Mouse (Mus musculus) limb, embryonic 15.5 days (tissue): ENCODE data around the gene Gpr35. TPM values are rescaled to one million over a fixed set of nuclear protein-coding genes. Genes with fewer than 3 reads are reported as not detected.
"Not testable (repeated sequence)": the region's sequence is repeated elsewhere in the genome, so short reads cannot be mapped to it uniquely, and the experiment has no call there.

ENCODE experiments used
- ATAC-seq: fragments of 200-750 bp; cut with Nextera tagmentation; 2 replicates; pipeline ENCODE4 v1.8.0; 2017; ENCODE audit warnings: low read depth, moderate TSS enrichment; ENCODE audit not compliant: insufficient number of reproducible peaks, low FRiP score, low TSS enrichment
- H3K27ac ChIP-seq: fragments of 300-500 bp; sonication (generic); 2 replicates; pipeline ENCODE4 v1.5.1; 2015; ENCODE audit warnings: moderate library complexity, mild to moderate bottlenecking, inconsistent platforms
- H3K27me3 ChIP-seq: fragments of 300-500 bp; sonication (generic); 2 replicates; pipeline ENCODE4 v1.6.1; 2015; ENCODE audit warnings: inconsistent platforms
- H3K36me3 ChIP-seq: fragments of 300-500 bp; sonication (generic); 2 replicates; pipeline ENCODE4 v1.6.1; 2015; ENCODE audit warnings: inconsistent platforms
- H3K4me1 ChIP-seq: fragments of 300-500 bp; sonication (generic); 2 replicates; pipeline ENCODE4 v1.6.1; 2015; ENCODE audit warnings: inconsistent platforms
- H3K4me2 ChIP-seq: fragments of 300-500 bp; sonication (generic); 2 replicates; pipeline ENCODE4 v1.6.1; 2015; ENCODE audit warnings: mild to moderate bottlenecking, inconsistent platforms
- H3K4me3 ChIP-seq: fragments of 300-500 bp; sonication (generic); 2 replicates; pipeline ENCODE4 v1.5.1; 2015; ENCODE audit warnings: mild to moderate bottlenecking, inconsistent platforms
- H3K9ac ChIP-seq: fragments of 300-500 bp; sonication (generic); 2 replicates; pipeline ENCODE4 v1.6.1; 2015; ENCODE audit warnings: inconsistent platforms
- H3K9me3 ChIP-seq: fragments of 300-500 bp; sonication (generic); 2 replicates; pipeline ENCODE4 v1.6.1; 2016; ENCODE audit warnings: inconsistent platforms
- WGBS: fragments of 180-500 bp; shearing (Covaris S2); methylation state at CpG from one replicate; pipeline ENCODE4 v1.1.7; 2015; 5-methylcytosine and 5-hydroxymethylcytosine counted together
- polyA plus RNA-seq: library from polyadenylated mRNA; unstranded; fragments of >200 nt; fragmentation: Nextera tagmentation; extraction: Ambion mirVana; gene quantifications from 2 replicates; pipeline ENCODE4 v1.2.1, GENCODE M21; 2015

Gpr35 gene
- polyA plus RNA-seq, 1 experiment from 2014 or later: 2.5 TPM

DNA sequence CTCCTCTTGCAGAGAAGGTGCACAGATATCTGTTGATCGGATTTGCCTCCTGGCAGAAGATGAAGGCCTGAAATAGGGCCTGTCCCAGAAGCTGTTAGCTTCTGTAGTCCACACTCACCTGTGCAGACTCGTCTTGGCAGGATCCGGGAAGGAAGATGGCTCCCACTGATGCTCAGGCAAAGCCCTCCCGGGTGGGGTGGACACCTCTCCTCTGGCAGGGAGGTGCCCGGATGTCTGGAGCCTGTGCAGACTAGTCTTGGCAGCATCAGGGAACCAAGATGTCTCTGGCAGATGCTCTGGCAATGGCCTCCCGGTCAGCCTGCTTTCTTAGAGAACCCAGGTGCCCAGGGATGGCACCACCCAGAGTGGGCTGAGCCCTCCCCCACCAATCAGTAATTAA lies 20.1 kb downstream of the Gpr35 start:
- WGBS: 81% methylated on average over 6 of the region's 6 CpGs
- not testable (repeated sequence) for ATAC-seq, H3K27me3 ChIP-seq, H3K4me1 ChIP-seq, H3K36me3 ChIP-seq, H3K9ac ChIP-seq, H3K27ac ChIP-seq, H3K9me3 ChIP-seq, H3K4me3 ChIP-seq, H3K4me2 ChIP-seq

- no peak overlapping the region for H3K27ac ChIP-seq
- no peaks in the 10 kb centered on the region for H3K4me1 ChIP-seq
- no peak overlapping the region for H3K9ac ChIP-seq
- H3K9me3 ChIP-seq: no peaks in the 10 kb centered on the region
- H3K4me3 ChIP-seq: no peak overlapping the region
- H3K4me2 ChIP-seq: no peak overlapping the region
- WGBS: 81% methylated on average over 7 of the region's 7 CpGs
- H3K27me3 ChIP-seq: no peaks in the 10 kb centered on the region
- no peak for ATAC-seq
- H3K36me3 ChIP-seq: no peaks in the 10 kb centered on the region
These were observed 21.5 kb downstream of the Gpr35 start for GRCm38 (mm10) chr1:92971879-92972795.

DNA sequence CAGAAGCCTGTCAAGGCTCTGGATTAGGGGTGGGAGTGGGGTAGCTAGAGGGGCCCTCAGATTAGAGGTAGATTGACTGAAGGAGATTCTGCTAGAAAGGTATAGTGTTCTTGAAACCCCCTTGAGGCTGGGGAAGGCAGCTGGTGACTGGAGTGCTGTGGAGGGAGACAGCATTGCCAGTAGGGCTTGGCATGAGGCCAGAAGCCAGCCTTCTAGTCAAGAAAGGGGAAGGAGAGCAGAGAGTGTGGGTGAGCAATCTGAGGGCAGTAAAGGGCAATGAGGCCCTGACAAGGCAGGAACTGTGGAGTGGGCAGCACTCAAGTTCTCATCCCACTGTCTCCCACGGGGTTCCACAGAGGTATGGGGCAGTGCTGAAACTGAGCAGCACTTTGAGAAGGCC lies 22.2 kb downstream of the Gpr35 start:
- no peaks in the 10 kb centered on the region for H3K27me3 ChIP-seq
- H3K4me3 ChIP-seq: no peak overlapping the region
- H3K9ac ChIP-seq: no peak overlapping the region
- H3K9me3 ChIP-seq: no peaks in the 10 kb centered on the region
- no peak overlapping the region for H3K27ac ChIP-seq
- H3K4me1 ChIP-seq: no peaks in the 10 kb centered on the region
- no peak for ATAC-seq
- WGBS: 57% methylated on average over 1 of the region's 1 CpGs
- no peaks in the 10 kb centered on the region for H3K36me3 ChIP-seq
- no peak overlapping the region for H3K4me2 ChIP-seq

DNA sequence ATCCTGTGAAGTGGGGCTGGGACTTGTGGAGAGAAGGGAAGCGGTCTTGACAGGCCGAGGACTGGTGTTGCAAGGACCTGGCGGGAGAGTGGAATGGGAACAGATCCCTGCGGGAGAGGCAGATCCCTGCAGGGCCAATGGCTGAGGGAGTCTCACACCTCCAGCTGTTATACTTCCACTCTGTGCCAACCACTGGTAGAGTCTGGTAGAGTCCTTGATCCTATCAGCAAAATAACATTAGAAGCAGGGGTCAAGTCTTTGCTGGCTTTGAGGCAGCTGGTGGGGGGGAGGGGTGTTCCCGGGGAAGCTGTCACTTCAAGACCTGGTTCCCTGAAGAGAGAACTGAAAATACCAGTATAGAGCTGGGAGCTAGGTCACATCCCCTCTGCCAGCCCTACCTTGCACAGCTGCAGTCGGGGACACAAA lies 25.5 kb downstream of the Gpr35 start:
- Histone ChIP-seq H3K4me2 (no peak overlapping the region), H3K4me1 (peaks cover 6% of the 10 kb centered on the region), H3K9ac (no peak overlapping the region), H3K36me3 (no peaks in the 10 kb centered on the region), H3K4me3 (no peak overlapping the region), H3K9me3 (no peaks in the 10 kb centered on the region), H3K27ac (no peak overlapping the region), H3K27me3 (no peaks in the 10 kb centered on the region)
- no peak for ATAC-seq
- 39% methylated on average over 6 of the region's 6 CpGs for WGBS

GRCm38 (mm10) chr1:92978645-92979044 lies 28.0 kb downstream of the Gpr35 start:
- no peak overlapping the region for H3K4me2 ChIP-seq
- H3K27me3 ChIP-seq: no peaks in the 10 kb centered on the region
- 37% methylated on average over 7 of the region's 7 CpGs for WGBS
- no peak for ATAC-seq
- H3K4me1 ChIP-seq: peaks cover 6% of the 10 kb centered on the region
- H3K36me3 ChIP-seq: no peaks in the 10 kb centered on the region
- no peak overlapping the region for H3K4me3 ChIP-seq
- no peaks in the 10 kb centered on the region for H3K9me3 ChIP-seq
- no peak overlapping the region for H3K27ac ChIP-seq
- no peak overlapping the region for H3K9ac ChIP-seq

GRCm38 (mm10) chr1:92979073-92979602 lies 28.5 kb downstream of the Gpr35 start:
- Histone ChIP-seq H3K4me2 (no peak overlapping the region), H3K27me3 (no peaks in the 10 kb centered on the region), H3K9ac (no peak overlapping the region), H3K4me3 (no peak overlapping the region), H3K36me3 (no peaks in the 10 kb centered on the region), H3K9me3 (no peaks in the 10 kb centered on the region), H3K4me1 (peaks cover 6% of the 10 kb centered on the region), H3K27ac (no peak overlapping the region)
- 12% methylated on average over 11 of the region's 11 CpGs for WGBS
- peak; percentile 52; the same call in 1 of the 2 replicates for ATAC-seq

DNA sequence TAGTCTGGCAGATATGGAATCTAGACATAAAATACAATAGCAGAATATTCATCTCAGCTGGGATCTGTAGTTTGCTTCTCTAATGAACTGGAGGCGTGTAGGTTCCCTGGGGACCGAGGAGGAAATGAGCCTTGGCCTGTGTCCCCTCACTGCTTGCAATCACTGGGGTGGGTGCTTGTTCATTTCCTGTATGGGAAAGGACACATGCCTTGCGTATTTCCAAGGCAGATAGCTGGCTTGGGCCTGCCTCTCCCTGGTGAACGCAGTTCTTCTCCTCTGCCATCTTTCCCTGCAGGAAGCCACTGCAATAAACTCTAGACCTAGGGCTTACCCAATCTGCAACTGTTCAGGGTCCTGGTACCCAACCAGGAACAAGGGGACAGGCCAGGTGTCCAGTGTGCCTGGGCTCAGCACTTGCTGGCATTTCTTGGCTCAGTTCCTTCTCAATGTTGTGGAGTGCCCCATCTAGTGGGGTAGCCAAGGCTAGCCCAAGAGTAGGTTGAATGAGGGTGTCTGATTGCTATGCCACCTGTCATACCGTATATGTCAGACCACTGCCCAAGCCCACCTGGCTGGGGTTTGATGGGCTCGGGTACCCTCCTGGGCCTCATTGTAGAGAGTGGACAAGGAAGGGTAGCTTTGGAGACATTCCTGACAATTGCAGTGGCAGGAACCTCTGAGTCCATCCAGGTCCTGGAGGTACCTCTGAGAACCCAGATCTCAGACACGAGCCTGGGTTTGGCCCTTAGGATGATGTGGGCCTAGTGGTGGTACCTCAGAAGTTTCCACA lies 30.6 kb downstream of the Gpr35 start:
- ATAC-seq: no peak
- H3K4me2 ChIP-seq: no peak overlapping the region
- no peaks in the 10 kb centered on the region for H3K36me3 ChIP-seq
- WGBS: 75% methylated on average over 7 of the region's 7 CpGs
- no peaks in the 10 kb centered on the region for H3K9me3 ChIP-seq
- H3K4me1 ChIP-seq: peaks cover 6% of the 10 kb centered on the region
- no peaks in the 10 kb centered on the region for H3K27me3 ChIP-seq
- no peak overlapping the region for H3K9ac ChIP-seq
- no peak overlapping the region for H3K4me3 ChIP-seq
- no peak overlapping the region for H3K27ac ChIP-seq

DNA sequence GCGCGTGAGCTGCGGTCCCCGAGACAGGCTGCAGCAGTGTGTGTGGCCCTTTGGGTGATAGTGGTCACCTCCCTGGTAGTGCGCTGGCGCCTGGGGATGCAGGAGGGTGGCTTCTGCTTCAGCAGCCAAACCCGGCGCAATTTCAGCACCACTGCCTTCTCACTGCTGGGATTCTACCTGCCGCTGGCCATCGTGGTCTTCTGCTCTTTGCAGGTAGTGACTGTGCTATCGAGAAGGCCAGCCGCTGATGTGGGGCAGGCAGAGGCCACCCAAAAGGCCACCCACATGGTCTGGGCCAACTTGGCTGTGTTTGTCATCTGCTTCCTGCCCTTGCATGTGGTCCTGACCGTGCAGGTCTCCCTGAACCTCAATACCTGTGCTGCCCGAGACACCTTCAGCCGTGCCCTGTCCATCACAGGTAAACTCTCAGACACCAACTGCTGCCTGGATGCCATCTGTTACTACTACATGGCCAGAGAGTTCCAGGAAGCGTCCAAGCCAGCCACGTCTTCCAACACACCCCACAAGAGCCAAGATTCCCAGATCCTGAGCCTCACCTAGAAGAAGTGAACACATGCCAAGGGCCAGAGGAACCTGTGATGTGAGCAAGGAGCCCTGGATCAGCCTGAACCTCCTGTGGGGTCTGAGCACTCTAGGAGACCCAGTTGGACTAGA lies 32.4 kb downstream of the Gpr35 start:
- Histone ChIP-seq H3K4me2 (no peak overlapping the region), H3K27me3 (no peaks in the 10 kb centered on the region), H3K9me3 (no peaks in the 10 kb centered on the region), H3K27ac (no peak overlapping the region), H3K4me1 (peaks cover 6% of the 10 kb centered on the region), H3K36me3 (no peaks in the 10 kb centered on the region), H3K9ac (no peak overlapping the region), H3K4me3 (no peak overlapping the region)
- whole genome bisulfite sequencing: 86% methylated on average over 17 of the region's 17 CpGs
- no peak for ATAC-seq

DNA sequence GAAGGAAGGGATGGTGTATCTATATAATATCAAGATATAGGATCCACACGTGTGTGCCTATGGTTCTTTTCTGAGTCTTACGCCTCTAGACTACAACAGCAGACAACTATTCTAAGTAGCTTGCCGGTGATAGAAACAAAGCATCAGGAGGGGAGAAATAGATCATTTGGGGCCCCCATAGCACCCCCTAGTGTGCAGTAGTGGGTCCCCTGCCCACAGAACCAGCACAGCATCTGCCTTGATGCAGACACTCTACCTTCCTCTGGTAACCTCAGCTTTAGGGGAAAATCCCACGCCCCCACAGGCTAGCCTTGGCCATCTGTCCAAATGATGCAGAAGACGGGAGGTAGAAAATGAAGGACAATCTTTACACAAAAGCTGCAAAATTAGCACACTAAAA lies 34.3 kb downstream of the Gpr35 start:
- H3K4me3 ChIP-seq: no peak overlapping the region
- no peaks in the 10 kb centered on the region for H3K4me1 ChIP-seq
- H3K9ac ChIP-seq: no peak overlapping the region
- no peaks in the 10 kb centered on the region for H3K27me3 ChIP-seq
- H3K9me3 ChIP-seq: no peaks in the 10 kb centered on the region
- no peaks in the 10 kb centered on the region for H3K36me3 ChIP-seq
- H3K27ac ChIP-seq: no peak overlapping the region
- 84% methylated on average over 5 of the region's 5 CpGs for WGBS
- no peak for ATAC-seq
- no peak overlapping the region for H3K4me2 ChIP-seq

DNA sequence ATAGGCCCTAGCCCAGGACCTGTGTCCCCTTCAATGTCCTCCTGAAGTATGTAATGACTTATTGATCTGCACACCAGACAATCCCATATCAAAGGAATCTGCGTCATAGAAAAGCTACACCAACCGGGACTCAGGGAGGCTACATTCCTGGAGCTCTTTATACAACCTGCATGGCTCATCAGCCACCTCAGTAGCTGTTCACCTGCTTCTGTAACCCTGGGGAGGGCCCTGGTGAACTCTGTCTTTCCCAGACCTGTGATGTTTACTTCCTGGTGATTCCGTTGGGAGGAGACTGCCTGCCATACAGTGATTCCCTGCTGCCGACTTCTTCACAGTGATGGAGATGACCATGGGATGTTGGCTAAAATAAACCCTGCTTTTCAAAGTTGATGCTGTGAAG lies 38.2 kb downstream of the Gpr35 start:
- Histone ChIP-seq H3K9ac (no peak overlapping the region), H3K27me3 (no peaks in the 10 kb centered on the region), H3K4me1 (no peaks in the 10 kb centered on the region), H3K27ac (no peak overlapping the region), H3K4me3 (no peak overlapping the region), H3K9me3 (no peaks in the 10 kb centered on the region), H3K36me3 (no peaks in the 10 kb centered on the region), H3K4me2 (no peak overlapping the region)
- WGBS: 73% methylated on average over 4 of the region's 4 CpGs
- ATAC-seq: no peak

DNA sequence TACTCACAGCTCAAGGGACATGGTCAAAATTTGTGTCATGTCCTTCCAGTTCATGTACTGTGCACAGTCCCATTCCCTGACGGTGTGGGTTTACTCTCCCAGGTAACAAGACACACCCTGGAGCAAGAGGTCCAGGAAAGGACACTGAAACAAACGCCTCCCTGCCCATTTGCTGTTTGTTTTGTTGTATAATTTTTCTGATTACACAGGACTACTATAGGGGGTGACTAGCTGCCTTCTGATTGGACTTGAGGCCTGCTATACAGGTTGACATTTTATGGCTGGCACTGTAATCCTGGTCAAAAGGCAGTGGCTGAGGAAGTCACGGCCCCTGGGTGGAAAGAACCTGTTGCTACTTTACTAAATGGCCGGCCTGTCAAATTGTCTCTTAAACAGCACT lies 39.2 kb downstream of the Gpr35 start:
- H3K27me3 ChIP-seq: no peaks in the 10 kb centered on the region
- no peak overlapping the region for H3K9ac ChIP-seq
- 55% methylated on average over 4 of the region's 4 CpGs for WGBS
- no peak for ATAC-seq
- no peak overlapping the region for H3K4me3 ChIP-seq
- no peaks in the 10 kb centered on the region for H3K9me3 ChIP-seq
- H3K27ac ChIP-seq: no peak overlapping the region
- no peak overlapping the region for H3K4me2 ChIP-seq
- peaks cover 3% of the 10 kb centered on the region; the same call in 1 of the 2 replicates for H3K4me1 ChIP-seq
- H3K36me3 ChIP-seq: no peaks in the 10 kb centered on the region
